Mouse (Mus musculus) layer of hippocampus, postnatal 25 days (tissue): ENCODE measurements around the gene Lhx2. TPM values are rescaled to one million over a fixed set of nuclear protein-coding genes. Genes with fewer than 3 reads are reported as not detected.

Experiments used
- DNase-seq, 2 experiments: peaks; one replicate each; pipeline ENCODE4 v3.0.0; 2022; ENCODE audit warnings: mixed read lengths in 2 of 2, low spot score in 1 of 2; ENCODE audit errors: extremely low spot score in 1 of 2
- total RNA-seq, 2 experiments: library from RNA; stranded (reverse); gene quantifications; 2 replicates each; pipeline ENCODE4 v1.2.3; 2021

The Lhx2 gene
- total RNA-seq, 2 experiments from 2014 or later, result 96.0 to 98.3 TPM

- no peak for DNase-seq
These were observed 7.3 kb downstream of the Lhx2 start for GRCm38 (mm10) chr2:38346417-38346816.

GRCm38 (mm10) chr2:38346881-38347764 is 8.0 kb downstream of the Lhx2 start:
- no peak for DNase-seq

- no peak for DNase-seq
These were observed 8.9 kb downstream of the Lhx2 start for GRCm38 (mm10) chr2:38347811-38348551.

GRCm38 (mm10) chr2:38348660-38349420 is 9.8 kb downstream of the Lhx2 start:
- DNase-seq, result no peak

GRCm38 (mm10) chr2:38349447-38350350 is 10.6 kb downstream of the Lhx2 start:
- no peak for DNase-seq

- no peak for DNase-seq
These were observed 11.3 kb downstream of the Lhx2 start for GRCm38 (mm10) chr2:38350386-38350785.

GRCm38 (mm10) chr2:38350796-38351195 is 11.7 kb downstream of the Lhx2 start:
- DNase-seq, result peak; percentile 73 to 79

GRCm38 (mm10) chr2:38351641-38352320 is 12.7 kb downstream of the Lhx2 start:
- no peak for DNase-seq

- DNase-seq, result no peak
These were observed 13.4 kb downstream of the Lhx2 start for GRCm38 (mm10) chr2:38352321-38353007.

- DNase-seq, result no peak
These were observed 13.9 kb downstream of the Lhx2 start for GRCm38 (mm10) chr2:38353008-38353379.

- peak in 1 of 2 experiments; percentile 8 for DNase-seq
These were observed 14.6 kb downstream of the Lhx2 start for GRCm38 (mm10) chr2:38353664-38354063.

GRCm38 (mm10) chr2:38354179-38354716 is 15.2 kb downstream of the Lhx2 start:
- DNase-seq, result no peak

GRCm38 (mm10) chr2:38354717-38355510 is 15.8 kb downstream of the Lhx2 start:
- no peak for DNase-seq

GRCm38 (mm10) chr2:38355731-38356427 is 16.8 kb downstream of the Lhx2 start:
- no peak for DNase-seq

GRCm38 (mm10) chr2:38356428-38357260 is 17.6 kb downstream of the Lhx2 start:
- no peak for DNase-seq
